Mouse (Mus musculus): ENCODE results near the gene Prpf8. TPM values are rescaled to one million over a fixed set of nuclear protein-coding genes. Genes with fewer than 3 reads are reported as not detected.

Prpf8 gene
- 27.8 and 32.4 TPM in 2 replicates for polyA plus RNA-seq (2012; rRNA removed)

GRCm38 (mm10) chr11:75486601-75487285 lies at the start of gene Prpf8:
Gene Prpf8, plus strand, starts transcription at chr11:75486816.

GRCm38 (mm10) chr11:75439363-75439762 lies 47.3 kb upstream of the Prpf8 start, which contains the start of gene Serpinf2:
Gene Serpinf2, minus strand, starts transcription at chr11:75439591.

GRCm38 (mm10) chr11:75453991-75454930 lies 32.4 kb upstream of the Prpf8 start, which contains the start of gene Wdr81:
Gene Wdr81, minus strand, starts transcription at chr11:75454717.

DNA sequence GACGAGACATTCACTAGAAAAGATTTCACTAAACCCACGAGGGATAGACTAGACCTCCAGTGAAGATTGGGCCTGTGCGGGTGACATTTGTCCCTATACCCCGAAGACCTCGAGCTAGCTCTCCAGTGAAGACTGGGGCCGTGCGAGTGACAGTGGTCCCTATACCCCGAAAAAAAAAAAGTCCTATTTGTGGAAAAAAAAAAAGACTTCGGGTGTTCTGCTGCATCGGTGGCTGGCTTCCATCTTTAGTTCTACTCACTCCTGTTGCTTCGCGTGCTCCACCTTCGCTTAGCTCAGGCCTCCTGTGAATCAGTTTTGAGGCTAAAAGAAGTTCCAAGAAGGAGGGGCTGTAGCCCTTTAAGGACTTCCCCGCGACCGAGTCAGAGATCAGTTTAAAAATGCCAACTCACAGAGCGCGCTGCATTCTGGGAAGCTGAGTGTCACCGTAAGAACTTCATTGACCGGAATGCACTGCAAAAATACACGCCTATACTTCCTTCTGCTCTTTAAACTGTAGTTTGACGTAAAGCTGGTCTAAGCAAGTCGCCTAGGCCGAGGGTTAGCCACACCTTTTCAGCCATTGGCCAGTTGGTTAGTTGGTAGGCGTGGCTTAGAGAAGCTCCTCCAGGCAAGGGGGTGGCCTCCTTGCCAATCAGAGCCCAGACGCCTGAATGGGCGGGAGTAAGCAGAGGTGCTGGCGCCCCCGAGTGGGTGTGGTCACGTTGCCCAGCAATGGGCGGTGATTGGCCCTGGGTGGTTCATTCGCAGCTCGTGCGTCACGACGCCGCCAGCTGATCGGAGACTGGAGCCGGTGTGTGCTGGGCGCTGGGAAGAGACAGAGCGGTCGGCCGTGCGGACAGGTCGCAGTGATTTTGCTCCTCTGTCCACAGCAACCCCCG lies 25.5 kb upstream of the Prpf8 start, which contains the start of gene Tlcd2:
Gene Tlcd2, plus strand, starts transcription at position 872 of the 899 bp plus-strand sequence.

GRCm38 (mm10) chr11:75509741-75510626 lies 23.4 kb downstream of the Prpf8 start, which contains the start of gene Rilp:
Gene Rilp, plus strand, starts transcription at chr11:75510094.

GRCm38 (mm10) chr11:75513336-75513735 lies 26.7 kb downstream of the Prpf8 start, which contains the start of gene Scarf1:
Gene Scarf1, plus strand, starts transcription at chr11:75513540.

GRCm38 (mm10) chr11:75531469-75532242 lies 45.0 kb downstream of the Prpf8 start, which contains the start of gene Slc43a2:
Gene Slc43a2, plus strand, starts transcription at chr11:75531694.

Other genes with a start within 250 kb of the Prpf8 start
- gene Rpa1, start 138.5 kb upstream of the Prpf8 start, polyA plus RNA-seq (2012; rRNA removed) = 29.0 and 30.1 TPM in 2 replicates
- 1.9 TPM in 2 replicates for gene Smyd4, start 138.4 kb upstream of the Prpf8 start, polyA plus RNA-seq (2012; rRNA removed)
- 258 and 287 TPM in 2 replicates for gene Serpinf1, start 64.1 kb upstream of the Prpf8 start, polyA plus RNA-seq (2012; rRNA removed)
- gene Serpinf2, start 47.2 kb upstream of the Prpf8 start, polyA plus RNA-seq (2012; rRNA removed) = 893 and 902 TPM in 2 replicates
- gene Wdr81, start 32.1 kb upstream of the Prpf8 start, polyA plus RNA-seq (2012; rRNA removed) = 10.1 and 11.8 TPM in 2 replicates
- gene Tlcd2, start 25.1 kb upstream of the Prpf8 start, polyA plus RNA-seq (2012; rRNA removed) = 11.5 and 18.6 TPM in 2 replicates
- gene Rilp, start 23.3 kb downstream of the Prpf8 start, polyA plus RNA-seq (2012; rRNA removed) = 8.7 and 9.7 TPM in 2 replicates
- 4.7 and 4.8 TPM in 2 replicates for gene Scarf1, start 26.7 kb downstream of the Prpf8 start, polyA plus RNA-seq (2012; rRNA removed)
- gene Slc43a2, start 44.9 kb downstream of the Prpf8 start, polyA plus RNA-seq (2012; rRNA removed) = 3.7 and 4.3 TPM in 2 replicates
- 31.1 and 31.4 TPM in 2 replicates for gene Pitpna, start 101.3 kb downstream of the Prpf8 start, polyA plus RNA-seq (2012; rRNA removed)
- gene Inpp5k, start 144.2 kb downstream of the Prpf8 start, polyA plus RNA-seq (2012; rRNA removed) = 16.7 and 18.8 TPM in 2 replicates
- gene Myo1c, start 163.7 kb downstream of the Prpf8 start, polyA plus RNA-seq (2012; rRNA removed) = 31.0 and 38.8 TPM in 2 replicates
- 23.2 and 23.9 TPM in 2 replicates for gene Crk, start 192.4 kb downstream of the Prpf8 start, polyA plus RNA-seq (2012; rRNA removed)
- gene Ywhae, start 246.1 kb downstream of the Prpf8 start, polyA plus RNA-seq (2012; rRNA removed) = 167 and 177 TPM in 2 replicates

Data from liver, embryonic 18 days (tissue).